Mouse (Mus musculus) neutrophil, adult 65 days (primary cell): ENCODE data around the gene Leprot. TPM values are rescaled to one million over a fixed set of nuclear protein-coding genes. Genes with fewer than 3 reads are reported as not detected.

Experiments
- total RNA-seq: library from RNA; stranded (reverse); gene quantifications from 2 replicates; pipeline ENCODE4 v1.2.4, GENCODE M21; 2023

Gene Leprot
- 38.8 and 41.0 TPM in 2 replicates for total RNA-seq

DNA sequence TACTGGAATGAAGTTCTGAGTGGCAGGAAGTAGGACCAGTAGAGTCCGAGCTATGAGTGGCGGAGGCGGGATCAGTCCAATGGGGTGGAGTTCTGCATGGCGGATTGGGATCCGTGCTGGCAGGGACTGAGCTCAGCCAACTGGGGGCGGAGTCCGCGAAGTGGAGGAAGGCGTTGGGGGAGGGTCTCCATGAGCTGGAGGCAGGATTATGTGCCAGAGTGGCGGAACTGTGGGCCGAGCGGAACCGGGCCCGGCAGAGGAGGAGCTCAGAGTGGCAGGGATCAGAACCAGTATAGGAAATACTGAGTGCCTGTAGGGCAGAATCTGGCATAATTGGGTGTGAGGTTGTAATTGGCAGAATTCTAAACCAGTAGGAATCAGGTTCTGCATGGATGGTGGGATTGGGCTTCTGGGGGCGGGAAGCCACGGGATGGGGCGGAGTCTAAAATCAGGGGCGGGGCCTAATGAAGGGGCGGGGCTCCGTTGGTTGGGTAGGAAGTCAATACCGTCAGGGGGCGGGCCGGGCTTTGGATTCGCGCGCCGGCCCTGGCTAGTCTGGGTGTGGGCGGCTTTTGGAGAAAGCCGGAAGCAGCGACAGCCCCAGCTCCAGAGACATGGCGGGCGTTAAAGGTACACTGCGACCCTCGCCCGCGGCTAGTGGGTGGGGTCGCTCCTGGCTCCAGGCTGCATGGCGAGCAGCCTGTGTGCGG is at the start of gene Leprot:
Gene Leprot, plus strand, starts transcription at position 523 of the 710 bp plus-strand sequence.

Other genes with a start within 250 kb of the Leprot start
- 0.79 and 2.1 TPM in 2 replicates for gene Ak4, start 228.4 kb upstream of the Leprot start, total RNA-seq
- 1.6 and 4.2 TPM in 2 replicates for gene Dnajc6, start 151.1 kb upstream of the Leprot start, total RNA-seq
- gene Lepr, start 69.7 kb downstream of the Leprot start, total RNA-seq = 1.2 TPM in 1 of 2 replicates, not detected in the other
- gene B020004J07Rik, start 196.3 kb downstream of the Leprot start, total RNA-seq = not detected in 2 replicates
- gene C130073F10Rik, start 246.1 kb downstream of the Leprot start, total RNA-seq = not detected in 2 replicates